Mouse (Mus musculus) kidney, postnatal 0 days (tissue): ENCODE measurements around the gene Gm3854. TPM values are rescaled to one million over a fixed set of nuclear protein-coding genes. Genes with fewer than 3 reads are reported as not detected.
"Not testable (repeated sequence)": the region's sequence is repeated elsewhere in the genome, so short reads cannot be mapped to it uniquely, and the experiment has no call there.

Experiments used
- ATAC-seq: fragments of 200-750 bp; cut with Nextera tagmentation; replicated peaks from 2 replicates; pipeline ENCODE4 v1.8.0; 2017; ENCODE audit warnings: low read depth, moderate number of reproducible peaks, moderate TSS enrichment, moderate library complexity; ENCODE audit not compliant: low FRiP score
- DNase-seq: peaks from one replicate; pipeline ENCODE4 v3.0.0-alpha.2; 2016; ENCODE audit warnings: low spot score
- H3K27ac ChIP-seq: fragments of 300-500 bp; sonication (generic); 2 replicates; pipeline ENCODE4 v1.5.1; 2014; ENCODE audit warnings: mild to moderate bottlenecking
- H3K27me3 ChIP-seq: fragments of 300-500 bp; sonication (generic); 2 replicates; pipeline ENCODE4 v1.6.1; 2014; ENCODE audit warnings: low read length, mixed read lengths; ENCODE audit not compliant: insufficient read depth
- H3K36me3 ChIP-seq: fragments of 300-500 bp; sonication (generic); 2 replicates; pipeline ENCODE4 v1.6.1; 2014; ENCODE audit warnings: low read length, mixed read lengths; ENCODE audit not compliant: insufficient read depth
- H3K4me1 ChIP-seq: fragments of 300-500 bp; sonication (generic); replicated peaks from 2 replicates; pipeline ENCODE4 v1.6.1; 2014; ENCODE audit warnings: antibody characterized with exemption, low read length, mixed read lengths; ENCODE audit not compliant: insufficient read depth
- H3K4me2 ChIP-seq: fragments of 300-500 bp; sonication (generic); 2 replicates; pipeline ENCODE4 v1.6.1; 2014; ENCODE audit warnings: mild to moderate bottlenecking, low read length, moderate library complexity, mixed read lengths
- H3K4me3 ChIP-seq: fragments of 300-500 bp; sonication (generic); replicated peaks from 2 replicates; pipeline ENCODE4 v1.5.1; 2014; ENCODE audit warnings: low read depth, low read length
- H3K9ac ChIP-seq: fragments of 300-500 bp; sonication (generic); 2 replicates; pipeline ENCODE4 v1.6.1; 2014; ENCODE audit warnings: low read depth, low read length
- H3K9me3 ChIP-seq: fragments of 300-500 bp; sonication (generic); replicated peaks from 2 replicates; pipeline ENCODE4 v1.6.1; 2016; ENCODE audit warnings: low read length, inconsistent platforms, mixed read lengths
- CTCF ChIP-seq: IDR thresholded peaks from 2 replicates; pipeline ENCODE4 v1.5.1; 2016; ENCODE audit warnings: antibody characterized with exemption, low read depth, mild to moderate bottlenecking, moderate library complexity
- WGBS: fragments of 180-500 bp; shearing (Covaris S2); extraction: QIAGEN DNeasy Blood & Tissue Kit; methylation state at CpG from one replicate; pipeline ENCODE4 v1.1.7; 2014; 5-methylcytosine and 5-hydroxymethylcytosine counted together
- polyA plus RNA-seq: library from polyadenylated mRNA; unstranded; fragments of >200 nt; fragmentation: Nextera tagmentation; extraction: Ambion mirVana; gene quantifications from 2 replicates; pipeline ENCODE4 v1.2.1, GENCODE M21; 2015

The Gm3854 gene
- polyA plus RNA-seq, 1 experiment from 2014 or later, result 0.39 TPM

- Histone ChIP-seq H3K27me3 (no peaks in the 10 kb centered on the region), H3K9me3 (no peaks in the 10 kb centered on the region), H3K9ac (no peak overlapping the region), H3K4me1 (no peaks in the 10 kb centered on the region), H3K36me3 (no peaks in the 10 kb centered on the region), H3K4me3 (no peak overlapping the region), H3K4me2 (no peak overlapping the region), H3K27ac (no peak overlapping the region)
- TF ChIP-seq CTCF, result no peak
- 53% methylated on average over 1 of the region's 1 CpGs for WGBS
- DNase-seq (no peak), ATAC-seq (no peak)
Observed at GRCm38 (mm10) chr7:6364761-6365160, 21.2 kb downstream of the Gm3854 start.

- 96% methylated on average over 5 of the region's 5 CpGs for WGBS
- no peak for TF ChIP-seq CTCF
- no peaks in the 10 kb centered on the region for H3K27me3 ChIP-seq
- no peaks in the 10 kb centered on the region for H3K9me3 ChIP-seq
- H3K4me2 ChIP-seq, result no peak overlapping the region
- H3K9ac ChIP-seq, result no peak overlapping the region
- no peak overlapping the region for H3K4me3 ChIP-seq
- no peak overlapping the region for H3K27ac ChIP-seq
- DNase-seq (no peak), ATAC-seq (no peak)
- no peaks in the 10 kb centered on the region for H3K4me1 ChIP-seq
- no peaks in the 10 kb centered on the region for H3K36me3 ChIP-seq
Observed at GRCm38 (mm10) chr7:6367185-6367584, 23.6 kb downstream of the Gm3854 start.

GRCm38 (mm10) chr7:6368146-6368545, 24.6 kb downstream of the Gm3854 start:
- not testable (repeated sequence) for H3K4me1 ChIP-seq

GRCm38 (mm10) chr7:6369460-6369859, 25.9 kb downstream of the Gm3854 start:
- Histone ChIP-seq H3K4me2 (no peak overlapping the region), H3K27me3 (no peaks in the 10 kb centered on the region), H3K4me3 (no peak overlapping the region), H3K9me3 (no peaks in the 10 kb centered on the region), H3K4me1 (no peaks in the 10 kb centered on the region), H3K9ac (no peak overlapping the region), H3K36me3 (no peaks in the 10 kb centered on the region), H3K27ac (no peak overlapping the region)
- WGBS, result 90% methylated on average over 3 of the region's 3 CpGs
- TF ChIP-seq CTCF, result no peak
- no peak for ATAC-seq
- no peak for DNase-seq

More at GRCm38 (mm10) chr7:6368146-6368545, 24.6 kb downstream of the Gm3854 start:
- H3K36me3 ChIP-seq, H3K9ac ChIP-seq, ATAC-seq, H3K27ac ChIP-seq, H3K4me2 ChIP-seq, H3K27me3 ChIP-seq, DNase-seq, H3K9me3 ChIP-seq, H3K4me3 ChIP-seq: not testable (repeated sequence)
- WGBS, result 77% methylated on average over 5 of the region's 5 CpGs

- DNase-seq, result no peak
- no peak for ATAC-seq
- H3K27ac ChIP-seq, result no peak overlapping the region
Observed at GRCm38 (mm10) chr7:6372993-6373392, 29.4 kb downstream of the Gm3854 start.

GRCm38 (mm10) chr7:6378441-6378840, 34.9 kb downstream of the Gm3854 start:
- no peaks in the 10 kb centered on the region for H3K27me3 ChIP-seq
- ATAC-seq (no peak), DNase-seq (no peak)
- no peak overlapping the region for H3K4me2 ChIP-seq
- H3K27ac ChIP-seq, result no peak overlapping the region
- no peak for TF ChIP-seq CTCF
- H3K36me3 ChIP-seq, result no peaks in the 10 kb centered on the region
- 0 out of 2 replicates have a peak, but pooled peaks cover 3% of the 10 kb centered on the region for H3K4me1 ChIP-seq
- no peak overlapping the region for H3K9ac ChIP-seq
- no peak overlapping the region for H3K4me3 ChIP-seq
- WGBS, result 82% methylated on average over 8 of the region's 8 CpGs
- no peaks in the 10 kb centered on the region for H3K9me3 ChIP-seq

More at GRCm38 (mm10) chr7:6372993-6373392, 29.4 kb downstream of the Gm3854 start:
- Histone ChIP-seq H3K9ac (no peak overlapping the region), H3K4me2 (no peak overlapping the region), H3K27me3 (no peaks in the 10 kb centered on the region), H3K9me3 (no peaks in the 10 kb centered on the region), H3K4me3 (no peak overlapping the region), H3K4me1 (no peaks in the 10 kb centered on the region), H3K36me3 (no peaks in the 10 kb centered on the region)
- no peak for TF ChIP-seq CTCF
- whole genome bisulfite sequencing, result 89% methylated on average over 3 of the region's 3 CpGs

GRCm38 (mm10) chr7:6381431-6381830, 37.9 kb downstream of the Gm3854 start:
- Histone ChIP-seq H3K4me2 (no peak overlapping the region), H3K9ac (no peak overlapping the region), H3K4me1 (0 out of 2 replicates have a peak, but pooled peaks cover 3% of the 10 kb centered on the region), H3K4me3 (no peak overlapping the region), H3K9me3 (no peaks in the 10 kb centered on the region), H3K36me3 (no peaks in the 10 kb centered on the region), H3K27ac (no peak overlapping the region), H3K27me3 (no peaks in the 10 kb centered on the region)
- 89% methylated on average over 2 of the region's 2 CpGs for WGBS
- ATAC-seq, result no peak
- DNase-seq, result no peak
- TF ChIP-seq CTCF, result peak; percentile 40
